Mouse (Mus musculus) brain, embryonic 14.5 days (tissue): ENCODE measurements around the gene Slc25a5.
"Not testable (repeated sequence)": the region's sequence is repeated elsewhere in the genome, so short reads cannot be mapped to it uniquely, and the experiment has no call there.

Experiments
- CTCF ChIP-seq: fragments of 200-500 bp; IDR thresholded peaks from 2 replicates; pipeline ENCODE4 v1.5.1; 2012; ENCODE audit warnings: inconsistent platforms, mild to moderate bottlenecking, moderate library complexity, borderline replicate concordance; ENCODE audit not compliant: insufficient read depth, insufficient read length; ENCODE audit errors: extremely low read depth
- POLR2A ChIP-seq: fragments of 200-500 bp; IDR thresholded peaks from 2 replicates; pipeline ENCODE4 v1.6.1; 2012; ENCODE audit warnings: mild to moderate bottlenecking, inconsistent platforms, borderline replicate concordance; ENCODE audit not compliant: poor library complexity, insufficient read depth, insufficient read length, severe bottlenecking; ENCODE audit errors: extremely low read depth

- TF ChIP-seq CTCF, POLR2A: not testable (repeated sequence)
Observed at GRCm38 (mm10) chrX:36796734-36797133, 1.3 kb downstream of the Slc25a5 start.
